Mouse (Mus musculus): ENCODE data around the gene Glul. TPM values are rescaled to one million over a fixed set of nuclear protein-coding genes. Genes with fewer than 3 reads are reported as not detected.

Glul gene
- 118 TPM for total RNA-seq (2023)

DNA sequence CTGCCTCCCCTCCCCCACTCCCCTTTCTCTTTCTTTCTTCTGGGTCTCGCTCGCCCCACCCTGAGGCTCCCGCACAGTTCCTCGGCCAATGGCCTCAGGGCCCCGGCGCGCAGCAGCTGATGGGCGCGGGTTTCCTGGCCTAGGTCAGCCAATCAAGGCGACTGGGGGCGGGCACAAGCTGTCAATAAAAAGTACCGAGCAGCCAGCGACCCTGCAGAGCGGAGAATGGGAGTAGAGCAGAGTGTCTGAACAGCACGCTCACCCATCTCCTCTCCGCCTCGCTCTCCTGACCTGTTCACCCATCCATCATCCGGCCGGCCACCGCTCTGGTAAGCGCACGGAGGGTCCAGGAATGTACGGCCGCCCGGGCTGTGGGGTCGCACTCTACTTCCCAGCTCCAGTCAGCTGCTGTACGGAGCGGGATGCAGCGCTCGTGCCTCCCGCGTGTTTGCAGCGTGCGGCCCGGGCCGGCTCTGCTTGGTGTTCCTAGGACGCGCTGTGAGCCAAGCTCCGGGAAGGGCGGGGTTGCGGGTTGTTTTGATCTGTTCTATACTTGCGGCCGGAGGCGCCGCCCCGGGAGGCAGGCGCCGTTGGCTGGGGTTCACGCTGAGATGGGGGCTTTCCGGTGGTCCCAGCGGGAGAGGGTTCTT, at the start of gene Glul, which contains the start of gene Teddm2:
Gene Glul, plus strand, starts transcription at position 214 of the 650 bp plus-strand sequence.
Gene Teddm2, minus strand, starts transcription at position 498 of the 650 bp plus-strand sequence.

DNA sequence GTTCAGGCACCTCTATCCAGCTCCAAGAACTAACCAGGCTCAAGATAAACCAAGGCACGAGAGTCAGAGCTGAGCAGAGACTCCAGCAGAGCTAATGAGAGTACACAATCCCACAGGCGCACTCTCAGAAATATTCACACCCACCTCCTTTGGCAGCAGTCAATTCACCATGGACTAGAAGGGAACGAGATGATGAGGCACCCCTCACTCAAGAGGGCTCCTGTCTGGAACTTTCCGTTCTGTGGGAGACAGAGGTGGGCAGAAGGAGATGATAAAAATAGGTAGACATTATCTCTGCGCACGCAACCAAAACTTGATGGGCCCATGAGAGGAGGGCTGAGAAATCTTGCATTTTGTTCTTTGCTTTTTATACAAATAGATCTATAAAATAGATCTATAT, 25.7 kb upstream of the Glul start, which contains the start of gene Teddm1b:
Gene Teddm1b, plus strand, starts transcription at position 301 of the 400 bp plus-strand sequence.

DNA sequence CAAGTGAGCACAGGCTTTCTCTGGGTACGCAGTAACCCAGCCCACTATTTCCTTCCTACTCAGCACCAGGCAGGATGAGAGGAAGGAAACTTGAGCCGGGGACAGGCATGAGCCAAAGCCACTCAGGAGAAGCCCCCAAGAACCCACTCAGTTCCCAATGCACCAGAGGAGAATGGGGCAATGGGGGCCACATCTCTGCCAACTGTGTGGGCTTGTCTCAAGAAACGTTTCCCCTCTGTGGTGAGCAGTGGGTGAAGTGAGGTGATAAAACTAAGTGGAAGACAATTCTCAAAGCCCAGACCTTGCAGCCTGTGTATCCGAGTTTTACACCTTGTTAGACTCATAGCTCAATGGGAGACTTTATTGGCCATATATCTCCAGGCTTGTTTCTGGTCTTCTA, 8.3 kb upstream of the Glul start, which contains the start of gene Teddm1a:
Gene Teddm1a, plus strand, starts transcription at position 301 of the 400 bp plus-strand sequence.

Other genes starting within 250 kb of the Glul start
- not detected for gene Rgs8, start 246.9 kb upstream of the Glul start, total RNA-seq (2023)
- 8.5 TPM for gene Rgs16, start 159.6 kb upstream of the Glul start, total RNA-seq (2023)
- gene Rnasel, start 150.5 kb upstream of the Glul start, total RNA-seq (2023) = 29.7 TPM
- not detected for gene Rgsl1, start 55.8 kb upstream of the Glul start, total RNA-seq (2023)
- not detected for gene Teddm1b, start 25.6 kb upstream of the Glul start, total RNA-seq (2023)
- gene Teddm1a, start 8.2 kb upstream of the Glul start, total RNA-seq (2023) = not detected
- 1.8 TPM for gene Teddm2, start 284 bp downstream of the Glul start, total RNA-seq (2023)

All from CD4-positive naive resting alpha-beta T cell, adult 57 days (primary cell).